Mouse (Mus musculus): ENCODE measurements around the gene Hspb2. TPM values are rescaled to one million over a fixed set of nuclear protein-coding genes. Genes with fewer than 3 reads are reported as not detected.
A peak's percentile ranks its signal among the peaks of the same experiment; 100 is the strongest.

Gene Hspb2
- polyA plus RNA-seq, 1 experiment from 2014 or later = 8.4 TPM

DNA sequence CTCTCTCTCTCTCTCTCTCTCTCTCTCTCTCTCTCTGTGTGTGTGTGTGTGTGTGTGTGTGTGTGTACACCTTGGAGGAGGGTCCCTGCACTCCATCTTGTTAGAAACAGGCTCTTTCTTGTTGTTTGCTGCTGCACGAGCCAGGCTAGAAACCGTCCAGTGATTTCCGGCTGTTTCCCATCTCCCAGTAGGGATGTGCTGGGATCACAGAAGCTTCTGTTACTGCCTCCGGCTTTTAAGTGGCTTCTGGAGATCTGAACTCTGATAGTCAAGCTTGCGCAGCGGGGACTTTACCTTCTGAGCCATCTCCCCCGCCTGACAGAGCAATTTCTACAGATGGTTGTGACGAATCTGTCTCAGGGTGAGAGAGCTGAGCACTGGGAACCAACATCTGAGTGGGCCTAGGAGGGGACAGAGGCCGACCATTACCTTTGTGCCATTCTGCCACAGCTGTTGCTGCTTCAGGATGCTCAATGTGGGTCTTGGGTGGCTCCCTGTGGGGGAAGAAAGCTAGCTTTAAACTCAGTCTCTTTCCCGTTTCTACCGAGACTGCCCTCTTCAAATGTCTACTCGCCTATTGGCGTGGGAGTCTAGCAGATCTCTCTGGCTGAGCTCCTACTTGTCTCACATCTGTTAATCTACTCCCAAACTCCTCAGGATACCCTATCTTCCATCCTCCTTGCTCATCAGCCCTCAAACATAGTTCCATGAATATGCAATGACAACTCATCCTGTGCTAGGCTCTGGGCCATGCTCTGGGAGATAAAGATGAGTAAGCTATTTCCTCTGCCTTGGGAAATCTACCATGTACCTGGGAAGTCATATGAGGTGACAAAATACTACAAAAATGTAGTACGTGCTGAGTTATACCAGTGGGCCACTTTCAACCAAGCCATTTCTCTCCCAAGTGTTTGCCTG is 11.0 kb downstream of the Hspb2 start:
- Histone ChIP-seq H3K4me2 (ENCODE audit: low read depth) (no peak overlapping the region), H3K9me3 (ENCODE audit: control insufficient read depth, low read length) (no peaks in the 10 kb centered on the region), H3K4me1 (ENCODE audit: control insufficient read depth, insufficient read depth, low read length) (no peaks in the 10 kb centered on the region), H3K27me3 (ENCODE audit: control insufficient read depth, insufficient read depth, low read length) (no peaks in the 10 kb centered on the region), H3K9ac (ENCODE audit: low read length) (no peak overlapping the region), H3K27ac (ENCODE audit: low read depth, low read length) (no peak overlapping the region), H3K36me3 (ENCODE audit: control insufficient read depth, insufficient read depth, low read length) (no peaks in the 10 kb centered on the region), H3K4me3 (ENCODE audit: low read depth, low read length) (no peak overlapping the region)
- 91% methylated on average over 14 of the region's 14 CpGs for WGBS
- ATAC-seq (ENCODE audit: insufficient read depth, low FRiP score, low TSS enrichment) (no peak), DNase-seq (ENCODE audit: low spot score) (no peak)

- ATAC-seq (ENCODE audit: insufficient read depth, low FRiP score, low TSS enrichment) (peak; percentile 95), DNase-seq (ENCODE audit: low spot score) (peak; percentile 92)
- H3K9ac ChIP-seq (ENCODE audit: low read length) = no peak within 1 kb of the TSS
- peak within 1 kb of the TSS; percentile 13; the same call in 1 of the 2 replicates for H3K4me3 ChIP-seq (ENCODE audit: low read depth, low read length)
- H3K27me3 ChIP-seq (ENCODE audit: control insufficient read depth, insufficient read depth, low read length) = no peaks in the 10 kb centered on the region
- H3K4me2 ChIP-seq (ENCODE audit: low read depth) = peak within 1 kb of the TSS; percentile 34
- 15% methylated on average over 36 of the region's 36 CpGs for WGBS
- H3K4me1 ChIP-seq (ENCODE audit: control insufficient read depth, insufficient read depth, low read length) = no peaks in the 10 kb centered on the region
- H3K36me3 ChIP-seq (ENCODE audit: control insufficient read depth, insufficient read depth, low read length) = no peaks in the 10 kb centered on the region
- H3K27ac ChIP-seq (ENCODE audit: low read depth, low read length) = no peak within 1 kb of the TSS
- H3K9me3 ChIP-seq (ENCODE audit: control insufficient read depth, low read length) = no peaks in the 10 kb centered on the region
Observed at GRCm38 (mm10) chr9:50738914-50739870, 13.0 kb downstream of the Hspb2 start, which contains the start of gene Dixdc1. Gene Dixdc1 (minus strand): TSS chr9:50739517.

DNA sequence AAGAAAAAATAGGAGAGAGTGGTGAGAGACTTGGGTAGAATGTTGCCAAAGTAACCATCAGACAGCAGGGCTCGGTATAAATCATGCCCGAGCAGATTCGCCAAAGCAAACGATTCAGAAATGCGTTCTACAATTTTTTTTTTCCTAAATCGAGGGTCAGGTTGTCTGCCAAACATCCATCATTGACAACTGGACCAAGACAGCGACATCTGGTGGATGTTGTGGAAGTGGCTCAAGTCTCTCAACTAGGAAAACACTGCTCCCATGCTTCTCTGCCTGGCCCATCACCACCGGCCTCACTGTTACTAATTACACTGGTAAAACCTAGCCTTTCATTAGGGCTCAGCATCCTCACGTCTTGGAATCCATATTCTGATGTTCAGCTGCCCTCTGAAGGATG is 17.2 kb downstream of the Hspb2 start:
- ATAC-seq (ENCODE audit: insufficient read depth, low FRiP score, low TSS enrichment) (no peak), DNase-seq (ENCODE audit: low spot score) (peak; percentile 63)
- Histone ChIP-seq H3K27ac (ENCODE audit: low read depth, low read length) (no peak overlapping the region), H3K4me1 (ENCODE audit: control insufficient read depth, insufficient read depth, low read length) (peaks cover 10% of the 10 kb centered on the region; the same call in 1 of the 2 replicates), H3K9me3 (ENCODE audit: control insufficient read depth, low read length) (no peaks in the 10 kb centered on the region), H3K36me3 (ENCODE audit: control insufficient read depth, insufficient read depth, low read length) (no peaks in the 10 kb centered on the region), H3K27me3 (ENCODE audit: control insufficient read depth, insufficient read depth, low read length) (no peaks in the 10 kb centered on the region), H3K4me2 (ENCODE audit: low read depth) (0 out of 2 replicates have a peak overlapping the region, but pooled peaks have one; percentile 10), H3K9ac (ENCODE audit: low read length) (no peak overlapping the region), H3K4me3 (ENCODE audit: low read depth, low read length) (no peak overlapping the region)
- WGBS = 5% methylated on average over 9 of the region's 9 CpGs

- H3K4me2 ChIP-seq (ENCODE audit: low read depth) = no peak overlapping the region
- H3K4me1 ChIP-seq (ENCODE audit: control insufficient read depth, insufficient read depth, low read length) = peaks cover 13% of the 10 kb centered on the region; the same call in 1 of the 2 replicates
- ATAC-seq (ENCODE audit: insufficient read depth, low FRiP score, low TSS enrichment) = no peak
- H3K27me3 ChIP-seq (ENCODE audit: control insufficient read depth, insufficient read depth, low read length) = no peaks in the 10 kb centered on the region
- WGBS = 7% methylated on average over 4 of the region's 4 CpGs
- H3K9ac ChIP-seq (ENCODE audit: low read length) = no peak overlapping the region
- peak; percentile 45 for DNase-seq (ENCODE audit: low spot score)
- H3K27ac ChIP-seq (ENCODE audit: low read depth, low read length) = 0 out of 2 replicates have a peak overlapping the region, but pooled peaks have one; percentile 8
- no peaks in the 10 kb centered on the region for H3K36me3 ChIP-seq (ENCODE audit: control insufficient read depth, insufficient read depth, low read length)
- no peaks in the 10 kb centered on the region for H3K9me3 ChIP-seq (ENCODE audit: control insufficient read depth, low read length)
- H3K4me3 ChIP-seq (ENCODE audit: low read depth, low read length) = no peak overlapping the region
Observed at GRCm38 (mm10) chr9:50732560-50732959, 19.6 kb downstream of the Hspb2 start.

DNA sequence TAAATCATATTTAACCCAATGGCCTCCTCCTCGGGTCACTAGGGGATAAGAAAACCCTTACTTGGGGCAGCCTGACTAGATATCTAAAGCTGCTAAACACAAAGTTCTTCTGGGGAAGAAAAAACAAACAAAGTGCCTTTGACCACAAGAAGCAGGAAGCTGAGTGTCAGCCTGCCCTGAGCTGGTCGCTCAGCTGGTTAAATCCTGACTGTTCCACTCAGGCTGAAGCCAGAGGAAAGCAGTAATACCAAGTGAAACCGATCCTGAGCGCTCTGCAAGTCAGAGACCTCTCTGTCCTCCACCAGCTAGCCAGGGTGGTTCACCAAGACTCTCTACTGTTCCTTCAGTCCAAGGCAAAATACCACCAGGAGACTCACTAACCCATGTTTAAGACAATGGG is 22.6 kb downstream of the Hspb2 start:
- DNase-seq (ENCODE audit: low spot score) (no peak), ATAC-seq (ENCODE audit: insufficient read depth, low FRiP score, low TSS enrichment) (no peak)
- Histone ChIP-seq H3K4me1 (ENCODE audit: control insufficient read depth, insufficient read depth, low read length) (peaks cover 20% of the 10 kb centered on the region), H3K36me3 (ENCODE audit: control insufficient read depth, insufficient read depth, low read length) (no peaks in the 10 kb centered on the region), H3K4me3 (ENCODE audit: low read depth, low read length) (no peak overlapping the region), H3K9ac (ENCODE audit: low read length) (no peak overlapping the region), H3K27ac (ENCODE audit: low read depth, low read length) (no peak overlapping the region), H3K9me3 (ENCODE audit: control insufficient read depth, low read length) (no peaks in the 10 kb centered on the region), H3K4me2 (ENCODE audit: low read depth) (no peak overlapping the region), H3K27me3 (ENCODE audit: control insufficient read depth, insufficient read depth, low read length) (no peaks in the 10 kb centered on the region)
- WGBS = 55% methylated on average over 4 of the region's 4 CpGs

- no peaks in the 10 kb centered on the region for H3K36me3 ChIP-seq (ENCODE audit: control insufficient read depth, insufficient read depth, low read length)
- H3K4me3 ChIP-seq (ENCODE audit: low read depth, low read length) = peak overlapping the region; percentile 61
- H3K4me2 ChIP-seq (ENCODE audit: low read depth) = peak overlapping the region; percentile 83
- H3K27ac ChIP-seq (ENCODE audit: low read depth, low read length) = peak overlapping the region; percentile 60
- peaks cover 22% of the 10 kb centered on the region for H3K4me1 ChIP-seq (ENCODE audit: control insufficient read depth, insufficient read depth, low read length)
- under 1% methylated on average over 45 of the region's 45 CpGs for WGBS
- H3K9ac ChIP-seq (ENCODE audit: low read length) = peak overlapping the region; percentile 81
- ATAC-seq (ENCODE audit: insufficient read depth, low FRiP score, low TSS enrichment) = peak; percentile 91
- DNase-seq (ENCODE audit: low spot score) = peak; percentile 91
- H3K9me3 ChIP-seq (ENCODE audit: control insufficient read depth, low read length) = no peaks in the 10 kb centered on the region
- H3K27me3 ChIP-seq (ENCODE audit: control insufficient read depth, insufficient read depth, low read length) = no peaks in the 10 kb centered on the region
Observed at GRCm38 (mm10) chr9:50727925-50728651, 24.1 kb downstream of the Hspb2 start.

- Histone ChIP-seq H3K27me3 (ENCODE audit: control insufficient read depth, insufficient read depth, low read length) (no peaks in the 10 kb centered on the region), H3K27ac (ENCODE audit: low read depth, low read length) (peak overlapping the region; percentile 60), H3K4me2 (ENCODE audit: low read depth) (peak overlapping the region; percentile 83), H3K9ac (ENCODE audit: low read length) (peak overlapping the region; percentile 81), H3K9me3 (ENCODE audit: control insufficient read depth, low read length) (no peaks in the 10 kb centered on the region), H3K4me1 (ENCODE audit: control insufficient read depth, insufficient read depth, low read length) (peaks cover 16% of the 10 kb centered on the region), H3K36me3 (ENCODE audit: control insufficient read depth, insufficient read depth, low read length) (no peaks in the 10 kb centered on the region), H3K4me3 (ENCODE audit: low read depth, low read length) (peak overlapping the region; percentile 61)
- DNase-seq (ENCODE audit: low spot score) (peak; percentile 59), ATAC-seq (ENCODE audit: insufficient read depth, low FRiP score, low TSS enrichment) (peak; percentile 36)
- 3% methylated on average over 30 of the region's 30 CpGs for WGBS
Observed at GRCm38 (mm10) chr9:50727171-50727924, 24.8 kb downstream of the Hspb2 start.
